Mouse (Mus musculus): ENCODE results near the gene Ak9. TPM values are rescaled to one million over a fixed set of nuclear protein-coding genes. Genes with fewer than 3 reads are reported as not detected.

The Ak9 gene
- total and polyA plus RNA-seq, 3 experiments = 0.21 TPM; not detected in 2

- peaks cover 0 to 2% of the 10 kb centered on the region in 2 experiments; a peak in 1 of 4 replicates for H3K4me1 ChIP-seq (ENCODE audit: control insufficient read depth in 1 of 2, insufficient read depth in 2 of 2, low read length in 2 of 2)
- no peak for DNase-seq (ENCODE audit: low read depth, low spot score)
- TF ChIP-seq BHLHE40 (IDR thresholded peaks at IDR 0.05; ENCODE audit: borderline replicate concordance, low read depth, low read length) (no peak), CTCF (IDR thresholded peaks at IDR 0.05 in 2 of 3, conservative IDR thresholded peaks at IDR 0.05 in 1 of 3; ENCODE audit: control insufficient read depth in 1 of 3, insufficient read depth in 1 of 3, low read depth in 2 of 3, low read length in 3 of 3, poor library complexity in 1 of 3, severe bottlenecking in 1 of 3) (peak; percentile 10 to 42 (median 18); a peak in 4 of 6 replicates)
Observed at GRCm38 (mm10) chr10:41380466-41380865, 76.7 kb downstream of the Ak9 start.

GRCm38 (mm10) chr10:41385506-41386221, 81.9 kb downstream of the Ak9 start:
- H3K4me1 ChIP-seq (ENCODE audit: control insufficient read depth in 1 of 2, insufficient read depth in 2 of 2, low read length in 2 of 2) = peaks cover 0 to 6% of the 10 kb centered on the region in 2 experiments; a peak in 1 of 4 replicates
- H3K36me3 ChIP-seq (ENCODE audit: control insufficient read depth in 1 of 2, insufficient read depth in 2 of 2, low read length in 2 of 2) = peaks cover 0 to 16% of the 10 kb centered on the region in 2 experiments; a peak in 2 of 4 replicates
- peak; percentile 64; the same call in 1 of the 2 replicates for TF ChIP-seq TBP (IDR thresholded peaks at IDR 0.05; ENCODE audit: low read depth, low read length)
- no peak for TF ChIP-seq NRF1 (IDR thresholded peaks at IDR 0.05; ENCODE audit: insufficient read depth, low read depth, low read length, poor library complexity, severe bottlenecking)
- TF ChIP-seq POLR2A (IDR thresholded peaks at IDR 0.05; ENCODE audit: control insufficient read depth in 1 of 2, insufficient read depth in 1 of 2, low read depth in 1 of 2, low read length in 2 of 2, poor library complexity in 1 of 2) = peak in 1 of 2 experiments; percentile 64; a peak in 2 of 4 replicates
- TF ChIP-seq GATA1 (IDR thresholded peaks at IDR 0.05; ENCODE audit: low read depth, low read length) = peak; percentile 71
- 0 out of 2 replicates have a peak, but pooled peaks have one; percentile 45 for TF ChIP-seq ETS1 (IDR thresholded peaks at IDR 0.05; ENCODE audit: low read depth, low read length)
- no peak for TF ChIP-seq MEF2A (IDR thresholded peaks at IDR 0.05; ENCODE audit: extremely low read depth, insufficient replicate concordance, low read depth, low read length, poor library complexity, severe bottlenecking)
- no peak for TF ChIP-seq KAT2A (conservative IDR thresholded peaks at IDR 0.05; ENCODE audit: low read depth, low read length)
- H3K9me3 ChIP-seq (replicated peaks; ENCODE audit: insufficient read depth, low read length) = no peaks in the 10 kb centered on the region
- peak overlapping the region; percentile 76 for H3K27ac ChIP-seq (ENCODE audit: control insufficient read depth, low read depth, low read length)
- no peaks in the 10 kb centered on the region for H3K79me2 ChIP-seq (ENCODE audit: control insufficient read depth, insufficient read depth, low read length, poor library complexity)
- H3K9ac ChIP-seq (ENCODE audit: control insufficient read depth, low read depth, low read length, poor library complexity, severe bottlenecking) = peak overlapping the region; percentile 39; the same call in 1 of the 2 replicates
- peak overlapping the region in 1 of 2 experiments; percentile 10; a peak in 1 of 4 replicates for H3K4me3 ChIP-seq (ENCODE audit: control insufficient read depth in 1 of 2, insufficient read depth in 1 of 2, low read depth in 2 of 2, low read length in 2 of 2)
- DNase-seq (ENCODE audit: low read depth, low spot score) = peak; percentile 97
- H3K27me3 ChIP-seq (ENCODE audit: control insufficient read depth in 1 of 2, insufficient read depth in 2 of 2, low read length in 2 of 2) = no peaks in the 10 kb centered on the region

More at GRCm38 (mm10) chr10:41380466-41380865, 76.7 kb downstream of the Ak9 start:
- Histone ChIP-seq H3K9me3 (replicated peaks; ENCODE audit: insufficient read depth, low read length) (no peaks in the 10 kb centered on the region), H3K4me3 (ENCODE audit: control insufficient read depth in 1 of 2, insufficient read depth in 1 of 2, low read depth in 2 of 2, low read length in 2 of 2) (no peak overlapping the region), H3K36me3 (ENCODE audit: control insufficient read depth in 1 of 2, insufficient read depth in 2 of 2, low read length in 2 of 2) (peaks cover 0 to 4% of the 10 kb centered on the region in 2 experiments; a peak in 2 of 4 replicates), H3K9ac (ENCODE audit: control insufficient read depth, low read depth, low read length, poor library complexity, severe bottlenecking) (no peak overlapping the region), H3K27ac (ENCODE audit: control insufficient read depth, low read depth, low read length) (no peak overlapping the region), H3K27me3 (ENCODE audit: control insufficient read depth in 1 of 2, insufficient read depth in 2 of 2, low read length in 2 of 2) (no peaks in the 10 kb centered on the region), H3K79me2 (ENCODE audit: control insufficient read depth, insufficient read depth, low read length, poor library complexity) (no peaks in the 10 kb centered on the region)

GRCm38 (mm10) chr10:41393555-41393954, 89.8 kb downstream of the Ak9 start:
- no peak overlapping the region for H3K27ac ChIP-seq (ENCODE audit: control insufficient read depth, low read depth, low read length)
- no peaks in the 10 kb centered on the region for H3K9me3 ChIP-seq (replicated peaks; ENCODE audit: insufficient read depth, low read length)
- no peak overlapping the region for H3K4me3 ChIP-seq (ENCODE audit: control insufficient read depth in 1 of 2, insufficient read depth in 1 of 2, low read depth in 2 of 2, low read length in 2 of 2)
- no peaks in the 10 kb centered on the region for H3K4me1 ChIP-seq (ENCODE audit: control insufficient read depth in 1 of 2, insufficient read depth in 2 of 2, low read length in 2 of 2)
- H3K27me3 ChIP-seq (ENCODE audit: control insufficient read depth in 1 of 2, insufficient read depth in 2 of 2, low read length in 2 of 2) = peaks cover 0 to 2% of the 10 kb centered on the region in 2 experiments; a peak in 3 of 4 replicates
- no peak overlapping the region for H3K9ac ChIP-seq (ENCODE audit: control insufficient read depth, low read depth, low read length, poor library complexity, severe bottlenecking)
- peak; percentile 40; the same call in 1 of the 2 replicates for TF ChIP-seq SMC3 (IDR thresholded peaks at IDR 0.05; ENCODE audit: low read depth, low read length)
- no peak for TF ChIP-seq POLR2A (IDR thresholded peaks at IDR 0.05; ENCODE audit: control insufficient read depth in 1 of 2, insufficient read depth in 1 of 2, low read depth in 1 of 2, low read length in 2 of 2, poor library complexity in 1 of 2)
- no peak for TF ChIP-seq MEF2A (IDR thresholded peaks at IDR 0.05; ENCODE audit: extremely low read depth, insufficient replicate concordance, low read depth, low read length, poor library complexity, severe bottlenecking)
- peak; percentile 21 for TF ChIP-seq RAD21 (IDR thresholded peaks at IDR 0.05; ENCODE audit: low read depth, low read length)
- no peak for TF ChIP-seq TAL1 (IDR thresholded peaks at IDR 0.05; ENCODE audit: low read length)
- TF ChIP-seq HCFC1 (IDR thresholded peaks at IDR 0.05; ENCODE audit: low read depth, low read length) = no peak
- TF ChIP-seq TBP (IDR thresholded peaks at IDR 0.05; ENCODE audit: low read depth, low read length) = no peak
- TF ChIP-seq MXI1 (IDR thresholded peaks at IDR 0.05; ENCODE audit: low read depth, low read length) = no peak
- no peak for TF ChIP-seq ZNF384 (IDR thresholded peaks at IDR 0.05; ENCODE audit: low read depth, low read length)
- peak in 2 of 3 experiments; percentile 4 to 39; a peak in 3 of 6 replicates for TF ChIP-seq CTCF (IDR thresholded peaks at IDR 0.05 in 2 of 3, conservative IDR thresholded peaks at IDR 0.05 in 1 of 3; ENCODE audit: control insufficient read depth in 1 of 3, insufficient read depth in 1 of 3, low read depth in 2 of 3, low read length in 3 of 3, poor library complexity in 1 of 3, severe bottlenecking in 1 of 3)
- TF ChIP-seq ZC3H11A (IDR thresholded peaks at IDR 0.05; ENCODE audit: low read depth, low read length) = no peak
- peak; percentile 11 for DNase-seq (ENCODE audit: low read depth, low spot score)
- no peaks in the 10 kb centered on the region for H3K79me2 ChIP-seq (ENCODE audit: control insufficient read depth, insufficient read depth, low read length, poor library complexity)
- H3K36me3 ChIP-seq (ENCODE audit: control insufficient read depth in 1 of 2, insufficient read depth in 2 of 2, low read length in 2 of 2) = no peaks in the 10 kb centered on the region

All from MEL (cell line).